Mouse (Mus musculus) sigmoid colon, adult 10 weeks (tissue): ENCODE results near the gene Flt1. TPM values are rescaled to one million over a fixed set of nuclear protein-coding genes. Genes with fewer than 3 reads are reported as not detected.

Experiments used
- polyA plus RNA-seq: library from polyadenylated mRNA; stranded (reverse); fragments of 350-450 nt; fragmentation: Illumina TruSeq; extraction: RNeasy Lipid Tissue Mini Kit (QIAGEN cat#74804); gene quantifications from one replicate; pipeline ENCODE4 v1.2.3, GENCODE M21; 2014; ENCODE audit warnings: low read depth, low replicate concordance

The Flt1 gene
- polyA plus RNA-seq = 12.3 TPM

GRCm38 (mm10) chr5:147725831-147726700 is at the start of gene Flt1:
Gene Flt1, minus strand, starts transcription at chr5:147726011.

Other genes with a start within 250 kb of the Flt1 start
- gene Pomp, start 134.4 kb upstream of the Flt1 start, polyA plus RNA-seq = 63.1 TPM
- gene Slc46a3, start 168.8 kb upstream of the Flt1 start, polyA plus RNA-seq = 7.5 TPM
- 2.3 TPM for gene Mtus2, start 231.3 kb upstream of the Flt1 start, polyA plus RNA-seq